Mouse (Mus musculus): ENCODE measurements at regions not wholly inside any gene's neighbourhood (a gene's known extent, or its start where the extent isn't known, plus 50 kb on each side); places are given as distances from the start of the nearest gene placed in this dataset.
A peak's percentile ranks its signal among the peaks of the same experiment; 100 is the strongest.
"Not testable (repeated sequence)": the region's sequence is repeated elsewhere in the genome, so short reads cannot be mapped to it uniquely, and the experiment has no call there.

GRCm38 (mm10) chr10:68956539-68956938, 194.7 kb upstream of the Rhobtb1 start:
- no peak for DNase-seq (ENCODE audit: low spot score)

DNA sequence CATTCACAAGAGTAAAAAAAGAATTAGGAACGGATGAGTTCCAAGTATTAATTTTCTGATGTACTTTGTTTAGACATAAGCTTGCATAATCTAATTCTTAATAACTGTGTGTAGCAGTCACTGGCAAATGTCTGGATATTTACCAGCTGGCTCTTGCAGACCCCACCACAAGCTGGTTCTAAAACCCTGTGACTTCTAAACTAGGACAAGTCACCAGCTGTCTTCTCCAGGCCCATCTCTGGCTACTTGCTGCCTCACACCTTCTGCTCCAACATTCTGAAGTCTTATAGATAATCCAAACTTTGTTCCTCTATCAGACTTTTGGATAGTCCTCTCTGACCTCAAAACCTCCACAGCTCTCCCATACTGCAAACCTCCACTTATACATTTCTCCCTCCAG, 189.9 kb upstream of the Rhobtb1 start:
- no peak for DNase-seq (ENCODE audit: low spot score)

GRCm38 (mm10) chr10:68963090-68963489, 188.1 kb upstream of the Rhobtb1 start:
- no peak for DNase-seq (ENCODE audit: low spot score)

GRCm38 (mm10) chr10:68965271-68965670, 186.0 kb upstream of the Rhobtb1 start:
- DNase-seq (ENCODE audit: low spot score), result no peak

GRCm38 (mm10) chr10:68967976-68968968, 183.0 kb upstream of the Rhobtb1 start:
- no peak for DNase-seq (ENCODE audit: low spot score)

- no peak for DNase-seq (ENCODE audit: low spot score)
Observed at GRCm38 (mm10) chr10:68970521-68970920, 180.7 kb upstream of the Rhobtb1 start.

DNA sequence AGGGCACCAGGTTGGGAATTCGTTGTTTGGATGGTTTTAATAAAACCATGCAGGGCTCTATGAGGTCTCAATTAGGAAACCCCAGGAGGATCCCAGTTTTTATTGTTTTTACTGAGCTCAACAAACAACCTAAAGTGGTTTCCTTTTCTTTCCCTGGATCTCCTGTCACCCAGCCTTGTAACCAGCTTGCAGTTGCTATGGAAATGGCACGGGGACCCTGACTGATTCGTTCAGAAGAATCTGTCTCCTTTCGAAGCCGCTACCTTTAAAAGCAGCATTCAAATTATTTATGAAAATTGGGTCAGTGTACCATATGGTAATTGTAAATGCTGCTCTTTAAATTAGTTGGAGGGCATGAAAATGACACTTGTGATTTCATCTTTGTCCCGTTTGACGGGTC, 176.5 kb upstream of the Rhobtb1 start:
- DNase-seq (ENCODE audit: low spot score), result no peak

DNA sequence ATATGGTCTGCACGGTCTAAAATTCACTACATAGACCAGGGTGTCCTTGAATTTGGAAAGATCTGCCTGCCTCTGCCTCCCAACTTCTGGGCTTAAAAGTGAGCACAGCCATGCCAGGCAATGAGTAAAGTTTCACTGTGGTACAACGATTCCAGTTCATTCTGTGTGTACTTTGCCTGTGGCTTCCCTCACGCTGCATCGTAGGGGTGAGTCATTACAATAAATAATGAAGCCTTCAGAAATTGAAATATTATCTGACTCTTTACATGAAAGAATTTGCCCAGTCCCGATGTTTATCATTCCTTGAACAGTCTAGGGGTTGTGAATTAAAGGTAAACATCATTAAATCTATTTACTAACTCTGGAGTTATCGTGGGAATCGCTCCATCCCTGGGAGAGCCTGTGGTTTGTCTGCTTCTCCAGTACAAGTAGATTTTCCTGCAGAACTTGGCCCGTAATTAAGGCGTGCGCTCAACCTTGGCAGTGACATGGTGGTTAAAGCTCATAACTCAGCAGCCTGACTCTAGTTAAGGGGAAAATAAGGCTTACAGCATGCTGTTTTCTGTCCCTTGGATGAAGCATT, 174.7 kb upstream of the Rhobtb1 start:
- no peak for DNase-seq (ENCODE audit: low spot score)

GRCm38 (mm10) chr10:68978115-68978514, 173.1 kb upstream of the Rhobtb1 start:
- peak; percentile 7 for DNase-seq (ENCODE audit: low spot score)

GRCm38 (mm10) chr10:68979949-68980348, 171.3 kb upstream of the Rhobtb1 start:
- no peak for DNase-seq (ENCODE audit: low spot score)

- DNase-seq (ENCODE audit: low spot score), result no peak
Observed at GRCm38 (mm10) chr10:68982288-68982687, 168.9 kb upstream of the Rhobtb1 start.

DNA sequence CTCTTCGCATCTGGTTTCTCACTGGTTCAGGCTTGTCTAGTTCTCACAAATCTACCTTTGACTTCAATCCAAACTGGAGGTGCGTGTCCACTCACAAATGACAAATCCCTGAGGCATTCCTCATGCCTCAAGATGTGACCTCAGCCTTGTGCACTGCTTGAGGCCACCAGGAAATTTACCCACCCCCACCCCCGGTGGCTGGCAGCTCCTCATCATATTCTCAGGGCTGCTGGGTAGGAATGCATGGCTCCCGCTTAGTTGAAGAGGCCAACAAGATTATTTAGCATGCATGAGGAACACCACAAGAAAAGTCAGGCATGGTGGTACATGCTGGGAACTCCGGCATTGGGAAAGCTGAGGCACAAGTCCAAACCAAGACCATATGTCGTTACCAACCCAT, 160.7 kb upstream of the Rhobtb1 start:
- DNase-seq (ENCODE audit: low spot score), result no peak

DNA sequence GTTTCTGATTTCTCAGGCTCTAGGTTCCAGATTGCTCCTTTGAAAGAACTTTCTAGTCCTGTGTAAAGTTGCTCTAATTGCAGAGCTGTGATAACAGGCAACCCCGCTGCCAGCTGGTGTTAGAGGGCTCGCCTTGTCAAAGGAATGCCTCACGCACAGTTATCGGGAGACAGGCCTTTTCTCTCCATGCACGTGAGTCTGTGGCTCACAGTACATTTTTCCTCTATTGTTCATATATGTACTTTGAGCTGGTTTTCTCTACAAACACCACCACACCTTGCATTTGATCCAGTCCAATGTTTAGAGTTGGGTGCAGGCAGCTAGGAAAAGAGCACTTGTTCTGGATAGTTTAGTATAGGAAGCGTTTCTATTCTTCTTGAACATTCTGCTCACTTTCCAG, 151.6 kb upstream of the Rhobtb1 start:
- no peak for DNase-seq (ENCODE audit: low spot score)

DNA sequence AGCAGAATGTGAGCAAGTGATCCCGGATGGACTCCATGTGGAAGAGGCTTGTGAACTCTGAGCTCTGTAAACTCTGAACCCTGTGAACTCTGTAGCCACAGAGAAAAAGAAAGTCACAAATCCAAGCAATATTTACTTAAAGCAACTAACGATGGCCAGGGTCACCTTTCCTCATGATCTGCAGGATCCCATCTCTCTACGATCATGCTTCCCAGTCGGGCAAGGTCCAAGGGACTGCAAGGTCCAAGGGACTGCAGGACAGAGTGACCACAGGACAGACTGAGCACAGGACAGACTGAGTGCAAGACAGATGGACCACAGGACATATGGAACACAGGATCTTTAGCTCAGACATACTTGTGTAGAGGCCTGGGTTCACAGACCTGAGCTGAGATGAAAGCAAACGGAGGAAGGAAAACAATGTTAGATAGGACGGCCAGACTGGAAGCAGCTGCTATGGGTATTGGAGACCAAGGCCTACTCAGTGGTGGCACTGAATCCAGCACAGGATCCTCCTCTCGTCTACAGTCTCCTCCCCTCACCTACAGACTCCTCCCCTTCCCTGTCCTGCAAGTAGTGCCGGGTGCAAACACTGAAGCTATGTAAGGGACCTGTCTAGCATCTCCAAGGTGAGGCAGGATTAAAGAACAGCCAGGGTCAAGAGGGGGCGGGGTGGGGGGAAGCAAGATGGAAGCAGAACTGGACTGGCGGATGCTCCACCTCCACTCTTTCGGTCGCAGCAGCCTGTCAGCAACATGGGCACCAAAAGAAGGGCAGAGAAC, 149.4 kb upstream of the Rhobtb1 start:
- DNase-seq (ENCODE audit: low spot score), result no peak

DNA sequence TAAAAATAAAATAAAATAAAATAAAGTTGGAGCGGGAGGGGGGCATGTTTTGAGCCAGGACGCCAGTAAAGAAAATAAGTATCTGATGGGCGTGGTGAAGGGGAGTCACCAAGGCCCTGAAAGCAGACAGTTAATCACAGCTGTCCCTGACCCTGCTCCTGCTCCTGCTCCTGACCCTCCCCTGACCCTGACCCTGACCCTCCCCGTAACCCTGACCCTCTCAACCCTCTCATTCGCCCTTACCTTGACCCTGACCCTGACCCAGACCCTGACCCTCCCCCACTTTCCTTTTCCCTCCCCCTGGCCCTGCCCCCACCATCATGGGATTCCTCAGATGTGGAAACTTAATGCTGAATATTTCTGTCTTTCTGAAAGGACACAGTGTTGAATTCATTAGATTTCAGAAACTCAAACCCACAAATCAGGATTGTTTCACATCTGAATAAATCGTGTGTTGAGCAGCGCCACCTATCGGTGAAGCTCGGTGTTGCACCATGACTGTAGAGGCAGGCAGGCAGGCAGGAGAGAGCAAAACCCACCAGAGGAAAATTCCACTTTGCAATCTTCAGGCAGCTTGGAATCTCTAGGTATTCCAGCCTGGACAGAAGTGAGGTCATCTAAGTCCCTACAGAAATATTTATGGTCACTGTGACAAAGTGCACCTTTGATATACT, 145.9 kb upstream of the Rhobtb1 start:
- peak; percentile 67 for DNase-seq (ENCODE audit: low spot score)

DNA sequence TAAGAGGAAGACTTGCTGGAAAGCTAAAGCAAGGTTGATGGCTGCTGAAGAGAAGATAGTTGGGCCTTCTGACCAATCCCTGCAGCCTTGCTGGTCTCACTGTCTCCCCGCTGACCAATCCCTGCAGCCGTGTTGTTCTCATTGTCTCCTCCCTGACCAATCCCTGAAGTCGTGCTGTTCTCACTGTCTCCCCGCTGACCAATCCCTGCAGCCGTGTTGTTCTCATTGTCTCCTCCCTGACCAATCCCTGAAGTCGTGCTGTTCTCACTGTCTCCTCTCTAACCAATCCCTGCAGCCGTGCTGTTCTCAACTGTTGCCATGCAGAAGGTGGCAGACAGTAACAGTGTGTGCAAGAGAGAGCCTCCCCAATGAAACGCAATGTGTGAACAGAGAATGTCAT, 142.6 kb upstream of the Rhobtb1 start:
- not testable (repeated sequence) for DNase-seq (ENCODE audit: low spot score)

- DNase-seq (ENCODE audit: low spot score), result no peak
Observed at GRCm38 (mm10) chr10:69020811-69021743, 130.2 kb upstream of the Rhobtb1 start.

DNA sequence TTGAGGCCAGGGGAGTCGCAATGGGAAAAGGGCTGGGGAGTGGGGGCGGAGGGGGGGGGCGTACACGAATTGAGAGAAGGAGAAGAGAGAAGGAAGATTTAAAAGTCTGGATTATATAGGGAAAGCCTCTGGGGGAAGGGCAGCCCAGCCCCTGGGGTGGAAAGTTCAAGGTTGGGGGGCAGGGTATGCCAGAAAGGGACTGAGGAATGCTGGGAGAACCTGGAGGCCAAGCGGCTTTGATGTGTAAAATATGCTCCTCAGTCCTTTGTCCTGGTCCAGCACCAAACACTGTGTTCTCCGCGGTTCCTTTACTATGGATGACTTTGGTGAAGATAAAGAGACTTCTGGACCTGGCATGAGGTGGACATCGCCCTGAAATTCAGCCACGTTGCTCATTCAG, 117.8 kb upstream of the Rhobtb1 start:
- no peak for DNase-seq (ENCODE audit: low spot score)

- DNase-seq (ENCODE audit: low spot score), result no peak
Observed at GRCm38 (mm10) chr10:69034390-69035120, 116.7 kb upstream of the Rhobtb1 start.

DNA sequence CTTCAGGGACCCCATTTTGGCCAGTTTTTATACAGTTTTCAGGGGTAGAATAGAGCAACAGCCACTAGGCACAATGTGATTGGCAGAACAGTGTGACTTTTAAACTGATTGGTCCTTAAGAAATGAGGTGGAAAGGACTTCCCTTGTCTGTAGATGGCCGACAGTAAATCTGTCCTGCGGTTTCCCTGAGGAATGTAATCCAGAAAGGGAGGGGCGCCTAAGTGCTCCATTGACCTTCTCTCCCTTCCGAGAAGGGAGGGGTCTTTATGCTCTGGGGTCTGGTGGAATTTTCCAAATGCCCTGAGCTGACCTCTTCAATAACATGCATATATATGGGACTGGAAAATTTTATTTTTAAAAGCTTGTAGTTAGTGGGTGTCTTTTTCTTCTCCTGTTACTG, 115.7 kb upstream of the Rhobtb1 start:
- not testable (repeated sequence) for DNase-seq (ENCODE audit: low spot score)

Measured in lung, postnatal 25 days (tissue).